Mouse (Mus musculus) stomach, postnatal 0 days (tissue): Measurements from ENCODE around the gene H2-T22. TPM values are rescaled to one million over a fixed set of nuclear protein-coding genes. Genes with fewer than 3 reads are reported as not detected.
A peak's percentile ranks its signal among the peaks of the same experiment; 100 is the strongest.
"Not testable (repeated sequence)": the region's sequence is repeated elsewhere in the genome, so short reads cannot be mapped to it uniquely, and the experiment has no call there.

Experiments
- ATAC-seq: fragments of 200-750 bp; cut with Nextera tagmentation; 2 replicates; pipeline ENCODE4 v1.8.0; 2017; ENCODE audit not compliant: low FRiP score, low TSS enrichment
- DNase-seq: peaks from one replicate; pipeline ENCODE4 v3.0.0-alpha.2; 2016; ENCODE audit warnings: low spot score
- H3K27ac ChIP-seq: fragments of 300-500 bp; sonication (generic); replicated peaks from 2 replicates; pipeline ENCODE4 v1.5.1; 2014; ENCODE audit warnings: mild to moderate bottlenecking, control low read depth
- H3K27me3 ChIP-seq: fragments of 300-500 bp; sonication (generic); 2 replicates; pipeline ENCODE4 v1.6.1; 2014; ENCODE audit warnings: low read length; ENCODE audit not compliant: control insufficient read depth, insufficient read depth
- H3K36me3 ChIP-seq: fragments of 300-500 bp; sonication (generic); 2 replicates; pipeline ENCODE4 v1.6.1; 2014; ENCODE audit warnings: low read length, mixed read lengths; ENCODE audit not compliant: control insufficient read depth, insufficient read depth
- H3K4me1 ChIP-seq: fragments of 300-500 bp; sonication (generic); replicated peaks from 2 replicates; pipeline ENCODE4 v1.6.1; 2014; ENCODE audit warnings: antibody characterized with exemption; ENCODE audit not compliant: control insufficient read depth, insufficient read depth
- H3K4me2 ChIP-seq: fragments of 300-500 bp; sonication (generic); replicated peaks from 2 replicates; pipeline ENCODE4 v1.6.1; 2014; ENCODE audit warnings: low read depth, mild to moderate bottlenecking, control low read depth, moderate library complexity
- H3K4me3 ChIP-seq: fragments of 300-500 bp; sonication (generic); 2 replicates; pipeline ENCODE4 v1.5.1; 2014; ENCODE audit warnings: low read depth, low read length, control low read depth
- H3K9ac ChIP-seq: fragments of 300-500 bp; sonication (generic); 2 replicates; pipeline ENCODE4 v1.6.1; 2014; ENCODE audit warnings: mild to moderate bottlenecking, low read length, control low read depth, mixed read lengths
- H3K9me3 ChIP-seq: fragments of 300-500 bp; sonication (generic); 2 replicates; pipeline ENCODE4 v1.6.1; 2016; ENCODE audit warnings: low read length; ENCODE audit not compliant: control insufficient read depth
- CTCF ChIP-seq: IDR thresholded peaks from 2 replicates; pipeline ENCODE4 v1.5.1; 2016; ENCODE audit warnings: antibody characterized with exemption, low read depth, mild to moderate bottlenecking, moderate library complexity
- EP300 ChIP-seq: optimal IDR thresholded peaks from 2 replicates; pipeline ENCODE3; 2016; ENCODE audit warnings: antibody characterized with exemption
- WGBS: fragments of 180-500 bp; shearing (Covaris S2); extraction: QIAGEN DNeasy Blood & Tissue Kit; methylation state at CpG from one replicate; pipeline ENCODE4 v1.1.7; 2014; 5-methylcytosine and 5-hydroxymethylcytosine counted together
- polyA plus RNA-seq: library from polyadenylated mRNA; unstranded; fragments of >200 nt; fragmentation: Nextera tagmentation; extraction: Ambion mirVana; gene quantifications from 2 replicates; pipeline ENCODE4 v1.2.1, GENCODE M21; 2015

Gene H2-T22
- polyA plus RNA-seq, 1 experiment from 2014 or later = 18.9 TPM

DNA sequence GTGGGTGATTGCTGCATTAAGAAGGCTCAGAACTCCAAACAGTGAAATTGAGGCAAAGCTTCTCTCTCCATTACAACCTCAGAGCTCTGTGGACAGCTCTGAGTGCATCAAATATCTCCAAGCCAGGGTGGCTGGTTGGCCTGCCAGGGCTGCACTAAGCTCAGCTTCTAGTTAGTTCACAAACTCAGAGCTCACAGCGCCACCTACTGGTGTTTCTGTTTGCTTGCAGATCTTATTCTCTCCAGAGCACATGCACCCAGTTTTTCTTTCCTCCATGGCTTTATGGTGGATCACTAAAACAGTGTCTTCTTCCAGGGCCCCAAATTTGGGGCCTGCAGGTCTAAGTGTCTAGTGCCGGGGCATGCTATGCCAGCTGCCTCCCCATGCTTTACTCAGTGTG is 18.3 kb upstream of the H2-T22 start:
- no peak for TF ChIP-seq EP300
- TF ChIP-seq CTCF = peak; percentile 82
- Histone ChIP-seq H3K36me3 (no peaks in the 10 kb centered on the region), H3K27ac (no peak overlapping the region), H3K9ac (no peak overlapping the region), H3K27me3 (no peaks in the 10 kb centered on the region), H3K4me1 (no peaks in the 10 kb centered on the region), H3K4me3 (no peak overlapping the region), H3K4me2 (no peak overlapping the region), H3K9me3 (no peaks in the 10 kb centered on the region)
- DNase-seq (peak; percentile 74), ATAC-seq (0 out of 2 replicates have a peak, but pooled peaks have one; percentile 36)
- WGBS = 30% methylated on average over 2 of the region's 2 CpGs

GRCm38 (mm10) chr17:36058362-36058761 is 15.8 kb upstream of the H2-T22 start, which contains the start of gene Gm11127:
TSS of gene Gm11127 (minus strand) at chr17:36058371.
- not testable (repeated sequence) for H3K4me2 ChIP-seq, H3K36me3 ChIP-seq, H3K9ac ChIP-seq, H3K4me1 ChIP-seq, DNase-seq, H3K9me3 ChIP-seq, H3K4me3 ChIP-seq, H3K27ac ChIP-seq, H3K27me3 ChIP-seq
- 0 out of 2 replicates have a peak, but pooled peaks have one; percentile 29 for ATAC-seq
- 63% methylated on average over 1 of the region's 1 CpGs for WGBS

GRCm38 (mm10) chr17:36057927-36058326 is 15.4 kb upstream of the H2-T22 start:
- not testable (repeated sequence) for H3K27ac ChIP-seq, H3K4me2 ChIP-seq

GRCm38 (mm10) chr17:36043286-36043685 is 739 bp upstream of the H2-T22 start:
- ATAC-seq = no peak
- DNase-seq = no peak
- Histone ChIP-seq H3K9ac (peak overlapping the region; percentile 45; the same call in 1 of the 2 replicates), H3K4me3 (peak overlapping the region; percentile 41), H3K27me3 (no peaks in the 10 kb centered on the region), H3K4me1 (no peaks in the 10 kb centered on the region), H3K36me3 (no peaks in the 10 kb centered on the region), H3K9me3 (no peaks in the 10 kb centered on the region), H3K27ac (peak overlapping the region; percentile 49; the same call in 1 of the 2 replicates), H3K4me2 (peak overlapping the region; percentile 63)
- TF ChIP-seq CTCF = no peak
- TF ChIP-seq EP300 = no peak
- 77% methylated on average over 3 of the region's 3 CpGs for WGBS

More at GRCm38 (mm10) chr17:36057927-36058326, 15.4 kb upstream of the H2-T22 start:
- DNase-seq, H3K36me3 ChIP-seq, H3K4me3 ChIP-seq, H3K9ac ChIP-seq, H3K4me1 ChIP-seq, H3K27me3 ChIP-seq, H3K9me3 ChIP-seq, ATAC-seq: not testable (repeated sequence)
- WGBS = 92% methylated on average over 23 of the region's 25 CpGs

- H3K27me3 ChIP-seq, H3K4me1 ChIP-seq, H3K9me3 ChIP-seq, H3K27ac ChIP-seq, DNase-seq, H3K36me3 ChIP-seq: not testable (repeated sequence)
- Histone ChIP-seq H3K4me2 (peak overlapping the region; percentile 63), H3K9ac (peak overlapping the region; percentile 47), H3K4me3 (peak overlapping the region; percentile 41)
- peak; percentile 68 for ATAC-seq
- WGBS = under 1% methylated on average over 19 of the region's 19 CpGs
These were observed 492 bp downstream of the H2-T22 start for GRCm38 (mm10) chr17:36042055-36042454.

DNA sequence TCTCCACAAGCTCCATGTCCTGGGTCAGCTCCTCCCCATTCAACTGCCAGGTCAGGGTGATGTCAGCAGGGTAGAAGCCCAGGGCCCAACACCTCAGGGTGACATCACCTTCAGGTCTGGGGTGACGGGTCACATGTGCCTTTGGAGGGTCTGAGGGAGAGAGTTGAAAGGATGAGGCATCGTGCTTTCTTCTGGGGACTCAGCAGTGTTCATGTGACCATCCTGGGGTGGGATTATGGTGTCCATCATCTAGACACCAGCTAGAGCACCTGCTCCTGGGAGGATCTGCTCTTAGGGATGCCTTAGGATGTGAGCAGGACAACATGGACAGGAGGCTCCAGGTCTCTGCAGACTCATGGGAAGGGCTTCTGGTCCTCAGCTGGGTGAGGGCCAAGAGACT is 1.9 kb downstream of the H2-T22 start:
- not testable (repeated sequence) for DNase-seq, H3K9ac ChIP-seq, ATAC-seq, H3K4me2 ChIP-seq, H3K4me3 ChIP-seq, H3K27ac ChIP-seq, H3K27me3 ChIP-seq, H3K36me3 ChIP-seq, H3K9me3 ChIP-seq, H3K4me1 ChIP-seq
- 89% methylated on average over 2 of the region's 2 CpGs for WGBS
